Mouse (Mus musculus) midbrain, postnatal 0 days (tissue): ENCODE results near the gene Ankrd11. TPM values are rescaled to one million over a fixed set of nuclear protein-coding genes. Genes with fewer than 3 reads are reported as not detected.

Source experiments
- ATAC-seq: fragments of 200-750 bp; cut with Nextera tagmentation; 2 replicates; pipeline ENCODE4 v1.8.0; 2017; ENCODE audit warnings: moderate number of reproducible peaks, mild to moderate bottlenecking, moderate TSS enrichment, moderate library complexity; ENCODE audit not compliant: low FRiP score
- DNase-seq: peaks from one replicate; pipeline ENCODE4 v3.0.0-alpha.2; 2015; ENCODE audit warnings: low spot score
- H3K27ac ChIP-seq: fragments of 300-500 bp; sonication (generic); 2 replicates; pipeline ENCODE4 v1.5.1; 2014; ENCODE audit warnings: low read depth, mild to moderate bottlenecking, low read length, mixed read lengths
- H3K27me3 ChIP-seq: fragments of 300-500 bp; sonication (generic); 2 replicates; pipeline ENCODE4 v1.6.1; 2014; ENCODE audit warnings: low read length, control low read depth, mixed read lengths; ENCODE audit not compliant: insufficient read depth
- H3K36me3 ChIP-seq: fragments of 300-500 bp; sonication (generic); 2 replicates; pipeline ENCODE4 v1.6.1; 2014; ENCODE audit warnings: low read length, control low read depth, mixed read lengths; ENCODE audit not compliant: insufficient read depth
- H3K4me1 ChIP-seq: fragments of 300-500 bp; sonication (generic); 2 replicates; pipeline ENCODE4 v1.6.1; 2014; ENCODE audit warnings: mild to moderate bottlenecking, control low read depth, antibody characterized with exemption, low read length, mixed read lengths; ENCODE audit not compliant: insufficient read depth
- H3K4me2 ChIP-seq: fragments of 300-500 bp; sonication (generic); 2 replicates; pipeline ENCODE4 v1.6.1; 2014; ENCODE audit warnings: low read depth, mild to moderate bottlenecking, low read length, mixed read lengths; ENCODE audit not compliant: poor library complexity, severe bottlenecking
- H3K4me3 ChIP-seq: fragments of 300-500 bp; sonication (generic); 2 replicates; pipeline ENCODE4 v1.5.1; 2014; ENCODE audit warnings: low read depth, mild to moderate bottlenecking, low read length, moderate library complexity
- H3K9ac ChIP-seq: fragments of 300-500 bp; sonication (generic); replicated peaks from 2 replicates; pipeline ENCODE4 v1.6.1; 2014; ENCODE audit warnings: mild to moderate bottlenecking, low read length, moderate library complexity, mixed read lengths; ENCODE audit not compliant: poor library complexity, severe bottlenecking
- H3K9me3 ChIP-seq: fragments of 300-500 bp; sonication (generic); 2 replicates; pipeline ENCODE4 v1.6.1; 2016; ENCODE audit warnings: low read length, control low read depth
- CTCF ChIP-seq: IDR thresholded peaks from 2 replicates; pipeline ENCODE4 v1.5.1; 2016; ENCODE audit warnings: antibody characterized with exemption, mild to moderate bottlenecking
- WGBS: fragments of 180-500 bp; shearing (Covaris S2); extraction: QIAGEN DNeasy Blood & Tissue Kit; methylation state at CpG from one replicate; pipeline ENCODE4 v1.1.7; 2014; 5-methylcytosine and 5-hydroxymethylcytosine counted together
- polyA plus RNA-seq: library from polyadenylated mRNA; unstranded; fragments of >200 nt; fragmentation: Nextera tagmentation; extraction: Ambion mirVana; gene quantifications from 2 replicates; pipeline ENCODE4 v1.2.1, GENCODE M21; 2015
- total RNA-seq: library from RNA; depleted of rRNA; stranded (reverse); fragments of >200 nt; gene quantifications from 2 replicates; pipeline ENCODE4 v1.2.3, GENCODE M21; 2014; rRNA removed

Gene Ankrd11
- 92.5 and 98.3 TPM in 2 replicates for total RNA-seq
- polyA plus RNA-seq, result 62.2 and 78.7 TPM in 2 replicates

GRCm38 (mm10) chr8:123042158-123042973 is at the start of gene Ankrd11:
TSS of gene Ankrd11 (minus strand) at chr8:123042277.
- H3K27ac ChIP-seq, result peak within 1 kb of the TSS; percentile 99
- H3K27me3 ChIP-seq, result no peaks in the 10 kb centered on the region
- peak within 1 kb of the TSS; percentile 99 for H3K4me3 ChIP-seq
- under 1% methylated on average over 88 of the region's 91 CpGs for WGBS
- TF ChIP-seq CTCF, result peak; percentile 56
- H3K4me2 ChIP-seq, result peak within 1 kb of the TSS; percentile 63
- peak within 1 kb of the TSS; percentile 99 for H3K9ac ChIP-seq
- ATAC-seq (peak; percentile 98), DNase-seq (peak; percentile 100)
- H3K4me1 ChIP-seq, result peaks cover 21% of the 10 kb centered on the region
- H3K36me3 ChIP-seq, result no peaks in the 10 kb centered on the region
- no peaks in the 10 kb centered on the region for H3K9me3 ChIP-seq

GRCm38 (mm10) chr8:123087289-123087688 is 45.2 kb upstream of the Ankrd11 start:
- no peak for TF ChIP-seq CTCF
- no peak for ATAC-seq
- Histone ChIP-seq H3K4me2 (no peak overlapping the region), H3K4me3 (no peak overlapping the region), H3K9me3 (no peaks in the 10 kb centered on the region), H3K4me1 (no peaks in the 10 kb centered on the region), H3K9ac (no peak overlapping the region), H3K36me3 (peaks cover 82% of the 10 kb centered on the region), H3K27me3 (no peaks in the 10 kb centered on the region), H3K27ac (no peak overlapping the region)
- DNase-seq, result no peak
- WGBS, result 89% methylated on average over 9 of the region's 9 CpGs

- Histone ChIP-seq H3K27me3 (no peaks in the 10 kb centered on the region), H3K27ac (no peak overlapping the region), H3K4me2 (no peak overlapping the region), H3K9me3 (no peaks in the 10 kb centered on the region), H3K9ac (no peak overlapping the region), H3K36me3 (peaks cover 76% of the 10 kb centered on the region), H3K4me3 (no peak overlapping the region), H3K4me1 (no peaks in the 10 kb centered on the region)
- WGBS, result 88% methylated on average over 12 of the region's 12 CpGs
- DNase-seq, result peak; percentile 59
- TF ChIP-seq CTCF, result no peak
- ATAC-seq, result no peak
Measured at GRCm38 (mm10) chr8:123083610-123084009, 41.5 kb upstream of the Ankrd11 start.

- WGBS, result 72% methylated on average over 6 of the region's 6 CpGs
- no peaks in the 10 kb centered on the region for H3K4me1 ChIP-seq
- no peak for DNase-seq
- H3K9me3 ChIP-seq, result no peaks in the 10 kb centered on the region
- no peak overlapping the region for H3K9ac ChIP-seq
- H3K4me3 ChIP-seq, result no peak overlapping the region
- no peak overlapping the region for H3K27ac ChIP-seq
- peaks cover 75% of the 10 kb centered on the region for H3K36me3 ChIP-seq
- no peaks in the 10 kb centered on the region for H3K27me3 ChIP-seq
- no peak for TF ChIP-seq CTCF
- ATAC-seq, result no peak
- H3K4me2 ChIP-seq, result no peak overlapping the region
Measured at GRCm38 (mm10) chr8:123082993-123083392, 40.9 kb upstream of the Ankrd11 start.

- WGBS, result 90% methylated on average over 6 of the region's 6 CpGs
- Histone ChIP-seq H3K27ac (no peak overlapping the region), H3K9ac (no peak overlapping the region), H3K36me3 (peaks cover 72% of the 10 kb centered on the region), H3K4me1 (no peaks in the 10 kb centered on the region), H3K4me3 (no peak overlapping the region), H3K27me3 (no peaks in the 10 kb centered on the region), H3K4me2 (no peak overlapping the region), H3K9me3 (no peaks in the 10 kb centered on the region)
- ATAC-seq (no peak), DNase-seq (no peak)
- no peak for TF ChIP-seq CTCF
Measured at GRCm38 (mm10) chr8:123077213-123077612, 35.1 kb upstream of the Ankrd11 start.

GRCm38 (mm10) chr8:123071176-123071575 is 29.1 kb upstream of the Ankrd11 start:
- Histone ChIP-seq H3K4me3 (no peak overlapping the region), H3K27me3 (no peaks in the 10 kb centered on the region), H3K36me3 (peaks cover 33% of the 10 kb centered on the region), H3K9me3 (no peaks in the 10 kb centered on the region), H3K27ac (no peak overlapping the region), H3K4me1 (peaks cover 4% of the 10 kb centered on the region; the same call in 1 of the 2 replicates), H3K4me2 (no peak overlapping the region), H3K9ac (no peak overlapping the region)
- no peak for TF ChIP-seq CTCF
- DNase-seq, result peak; percentile 37
- WGBS, result 68% methylated on average over 4 of the region's 4 CpGs
- ATAC-seq, result no peak
